Mouse (Mus musculus) embryo, embryonic 10.5 days (tissue): ENCODE measurements around the gene Itpkb.

Experiments
- DNase-seq: peaks from one replicate; pipeline ENCODE4 v3.0.0-alpha.2; 2015; ENCODE audit warnings: low spot score

Itpkb gene

DNA sequence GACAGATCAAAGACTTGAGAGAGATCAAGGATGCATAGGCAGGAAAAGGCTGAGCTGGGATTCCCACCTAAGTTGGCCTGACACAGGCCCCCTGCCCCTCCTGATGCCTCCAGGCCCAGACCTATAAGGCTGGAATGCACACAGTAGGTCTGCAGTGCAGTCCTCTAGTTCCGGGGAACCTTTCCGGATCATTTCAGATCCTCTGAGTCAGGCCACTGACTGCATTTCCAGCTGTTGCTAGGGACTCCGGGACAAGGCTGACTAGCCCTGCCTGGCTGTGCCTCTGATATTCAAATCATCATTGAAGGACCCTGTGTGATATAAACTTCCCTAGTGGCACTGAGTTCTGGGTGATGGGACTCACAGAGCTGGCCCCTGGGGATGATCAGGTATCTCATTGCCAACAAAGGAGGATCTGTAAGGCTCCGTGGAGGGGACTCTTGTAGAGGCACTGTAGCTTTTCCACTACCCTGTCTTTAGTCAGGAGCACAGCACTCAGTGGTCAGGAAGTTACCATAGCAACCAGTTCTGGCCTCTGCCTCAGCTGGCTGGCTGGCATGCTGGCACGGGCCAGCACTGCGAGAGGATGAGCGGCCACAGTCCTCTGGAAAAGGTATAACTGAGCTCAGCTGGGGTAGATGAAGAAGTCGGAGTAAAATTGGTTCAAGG lies 90.3 kb downstream of the Itpkb start:
- DNase-seq = peak; percentile 53

DNA sequence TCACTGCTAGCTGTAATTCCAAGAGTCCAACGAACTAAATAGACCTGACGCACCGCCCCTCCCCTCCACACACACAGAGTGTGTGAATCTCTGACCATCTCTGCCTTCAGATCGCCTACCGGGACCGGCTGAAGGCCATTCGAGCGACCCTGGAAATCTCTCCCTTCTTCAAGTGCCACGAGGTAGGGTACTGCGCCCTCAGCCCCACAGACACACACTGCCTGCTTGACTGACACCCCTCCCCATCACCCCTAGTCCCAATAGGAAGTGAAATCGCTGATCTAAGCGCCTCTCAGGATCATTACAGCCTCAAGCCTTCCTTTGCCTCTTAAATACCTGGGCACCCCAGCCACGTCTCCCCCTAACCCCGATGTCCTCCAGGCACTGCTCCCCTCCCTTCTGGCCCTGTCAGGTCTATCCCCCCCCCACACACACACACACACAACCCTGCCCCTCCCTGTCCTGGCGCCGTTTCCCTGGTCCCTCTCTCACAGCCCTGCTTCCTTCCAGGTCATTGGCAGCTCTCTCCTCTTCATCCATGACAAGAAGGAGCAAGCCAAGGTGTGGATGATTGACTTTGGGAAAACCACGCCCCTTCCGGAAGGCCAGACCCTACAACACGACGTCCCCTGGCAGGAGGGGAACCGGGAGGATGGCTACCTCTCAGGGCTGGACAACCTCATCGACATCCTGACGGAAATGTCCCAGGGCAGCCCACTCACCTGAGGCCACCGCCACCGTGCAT lies 91.1 kb downstream of the Itpkb start:
- DNase-seq = no peak

DNA sequence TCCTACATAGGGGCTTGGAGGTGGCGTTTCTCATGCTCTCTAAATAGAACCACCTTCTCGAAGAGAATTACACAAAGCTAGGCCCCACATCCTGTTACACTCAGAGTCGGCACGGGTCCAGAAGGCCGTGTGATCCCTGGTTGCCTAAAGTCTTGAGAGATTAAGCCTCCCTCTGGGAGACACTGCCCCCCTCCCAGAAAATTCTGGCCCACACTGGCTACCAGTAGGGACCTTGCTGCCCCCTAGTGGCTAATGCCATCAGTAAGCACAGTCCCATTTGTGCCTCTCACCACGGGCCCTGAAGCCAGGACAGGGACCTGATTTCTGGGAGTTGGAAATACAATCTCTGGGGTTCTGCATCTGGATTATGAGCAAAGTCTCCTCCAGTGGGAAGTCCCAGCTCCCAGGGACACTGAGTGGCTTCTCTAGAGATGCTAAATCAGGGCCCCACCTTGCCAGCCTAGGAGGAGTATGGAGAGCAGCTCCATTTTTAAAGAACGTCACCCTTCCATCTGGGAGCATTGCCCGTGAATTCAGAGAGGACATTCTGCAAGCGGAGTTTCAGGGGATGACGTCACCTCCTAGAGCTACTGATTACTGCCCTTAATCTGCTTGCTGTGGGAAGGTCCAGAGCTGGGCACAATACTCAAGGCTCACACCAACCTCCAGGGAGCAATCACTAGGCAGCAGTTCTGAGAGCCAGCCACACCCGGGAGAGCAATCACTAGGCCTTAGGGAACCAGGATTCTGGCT lies 92.0 kb downstream of the Itpkb start:
- peak; percentile 85 for DNase-seq

DNA sequence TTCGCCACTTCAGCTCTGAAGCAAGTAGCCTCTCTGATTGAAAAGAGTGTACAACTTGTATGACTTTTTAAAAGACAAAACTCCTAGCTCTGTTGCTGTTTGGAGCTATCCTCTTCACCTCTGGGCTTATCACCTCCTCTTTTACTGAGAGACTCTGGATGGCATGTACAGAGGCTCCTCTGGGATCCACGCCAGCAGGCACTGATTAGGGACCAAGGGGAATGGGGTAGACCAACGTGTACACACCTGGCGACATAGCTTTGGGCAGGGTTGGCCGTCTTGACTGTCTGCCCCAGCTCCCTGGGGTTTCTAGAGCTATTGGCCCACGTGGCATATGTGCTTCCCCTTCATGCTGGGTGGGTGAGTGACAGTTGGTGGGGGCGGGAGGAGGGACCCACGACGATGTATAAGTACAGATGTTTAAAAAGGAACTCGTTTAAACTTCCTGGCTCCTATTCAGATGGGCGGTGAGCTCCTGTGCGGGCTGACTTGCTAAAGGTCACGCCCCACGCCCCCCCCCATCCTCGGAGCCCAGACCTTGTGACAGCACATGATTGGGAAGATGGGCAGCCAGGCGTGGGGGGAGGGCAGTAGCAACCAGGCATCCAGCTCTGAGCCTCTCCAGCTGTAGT lies 92.8 kb downstream of the Itpkb start:
- no peak for DNase-seq

DNA sequence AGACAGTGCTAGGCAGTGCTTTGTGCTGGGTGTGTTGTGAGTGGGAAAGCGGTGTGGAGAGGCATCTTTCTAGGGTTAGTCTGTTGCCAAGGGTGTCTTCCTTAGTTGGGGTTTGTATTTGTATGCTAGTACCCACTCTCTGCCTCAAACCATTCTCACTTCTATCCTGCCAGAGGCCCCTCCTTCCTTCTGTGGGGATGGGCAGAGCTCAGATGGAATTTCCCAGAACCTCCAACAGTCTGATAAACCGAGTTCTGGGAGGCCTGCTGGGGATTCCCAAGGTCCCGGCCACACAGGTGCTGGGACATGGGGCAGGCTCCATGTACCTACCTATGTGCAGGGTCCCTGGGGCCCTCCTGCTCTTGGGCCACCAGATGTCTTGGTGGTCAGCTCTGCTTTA lies 93.6 kb downstream of the Itpkb start:
- no peak for DNase-seq

DNA sequence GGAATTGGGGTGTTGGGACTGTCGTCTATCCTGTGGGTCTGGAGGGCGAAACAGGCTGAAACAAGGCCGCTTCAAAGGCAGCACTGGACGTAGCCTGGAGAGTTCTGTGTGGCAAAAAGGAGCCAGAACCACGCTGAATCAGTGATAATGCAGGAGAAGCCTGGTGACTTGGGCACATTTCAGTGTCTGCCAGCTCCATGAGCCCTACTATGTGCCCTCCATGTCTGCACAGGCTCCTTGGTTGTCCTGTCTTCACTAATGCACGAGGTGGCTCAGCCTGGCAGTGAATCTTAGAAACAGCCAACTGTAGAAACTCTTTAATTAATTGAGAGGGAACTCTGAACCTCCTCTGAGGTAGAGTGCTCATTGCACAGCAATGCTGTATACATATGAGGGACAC lies 96.1 kb downstream of the Itpkb start:
- DNase-seq = no peak

DNA sequence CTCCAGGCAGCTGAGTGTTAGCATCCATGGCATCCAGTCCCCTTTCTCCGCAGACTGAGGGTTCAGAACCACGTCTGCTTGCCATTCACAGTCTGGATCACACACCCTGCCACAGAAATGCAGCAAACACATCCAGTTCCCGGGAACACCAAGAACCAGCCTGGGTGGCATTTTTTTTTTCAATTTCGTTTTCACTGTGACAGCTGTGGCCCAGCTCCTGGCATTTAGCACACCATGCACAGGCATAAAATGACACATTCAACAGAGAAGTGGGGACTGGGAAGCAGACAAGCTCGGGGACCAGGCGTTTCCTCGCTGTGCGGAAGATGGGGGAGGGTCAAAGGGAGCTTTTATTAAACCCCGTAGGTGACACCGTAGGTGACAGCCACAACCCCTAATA lies 97.4 kb downstream of the Itpkb start:
- DNase-seq = no peak

DNA sequence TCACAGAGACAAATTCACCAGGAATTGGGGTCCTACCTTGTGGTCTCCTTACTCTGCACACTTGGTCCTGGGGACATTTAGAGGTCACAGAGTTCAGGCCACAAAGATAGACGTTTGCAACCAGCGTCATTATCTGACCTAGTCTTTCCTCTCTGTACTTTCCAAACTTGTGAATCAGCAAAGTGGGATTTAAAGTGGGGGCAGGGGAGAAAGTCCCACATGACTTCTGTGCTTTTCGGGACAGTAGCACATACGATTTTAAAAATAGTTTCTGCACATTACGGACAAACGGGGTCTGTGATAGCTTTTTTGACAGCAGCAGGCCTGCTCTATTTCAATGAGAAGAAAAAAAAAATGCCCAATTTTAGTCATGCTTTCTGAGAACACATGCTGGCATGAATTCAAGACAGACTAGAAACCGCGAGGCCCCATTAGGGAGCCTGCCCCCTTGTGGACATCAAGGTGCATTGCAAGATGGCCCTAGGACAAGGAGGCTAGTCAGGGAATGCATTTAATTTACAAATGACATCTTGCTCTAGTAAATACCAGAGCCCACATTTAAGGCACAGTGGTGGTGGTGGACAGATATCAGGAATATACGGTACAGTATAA lies 97.9 kb downstream of the Itpkb start:
- peak; percentile 86 for DNase-seq

DNA sequence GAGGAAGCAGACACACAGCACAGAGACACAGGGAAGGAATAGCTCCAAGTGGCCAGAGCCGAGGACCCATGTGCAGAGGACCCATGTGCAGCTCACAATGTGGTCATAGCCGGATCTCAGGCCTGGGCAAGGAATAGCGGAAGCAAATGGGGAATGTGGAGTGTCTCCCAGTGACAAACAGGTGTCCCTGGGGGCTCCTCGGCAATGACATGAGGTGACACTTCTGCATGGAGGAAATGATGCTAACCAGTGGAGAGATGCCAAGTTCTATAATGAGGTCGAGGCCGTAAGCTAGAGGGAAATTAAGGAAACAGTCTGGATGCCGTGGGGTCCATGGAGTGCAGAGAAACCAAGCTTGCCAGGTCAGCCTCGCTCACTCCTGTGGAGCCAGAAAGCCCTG lies 98.6 kb downstream of the Itpkb start:
- DNase-seq = no peak

DNA sequence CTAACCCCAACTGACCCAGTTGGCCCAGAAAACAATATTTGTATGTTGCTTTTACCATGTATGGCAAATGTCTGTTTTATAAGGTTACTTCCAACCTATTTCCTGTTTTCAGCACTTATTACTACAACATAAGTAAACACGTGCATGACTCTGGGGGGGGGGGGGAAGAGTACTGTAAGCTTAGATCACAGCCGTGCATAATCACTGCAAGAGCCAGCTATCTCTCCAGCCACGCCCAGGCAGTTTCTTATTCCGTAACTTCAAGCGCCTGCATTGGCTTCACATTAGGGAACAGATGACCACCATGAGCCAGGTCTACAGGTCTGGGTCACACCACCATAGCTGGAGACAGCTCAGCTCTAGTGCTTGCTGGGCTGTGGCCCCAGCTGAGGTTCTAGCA lies 99.5 kb downstream of the Itpkb start:
- no peak for DNase-seq

DNA sequence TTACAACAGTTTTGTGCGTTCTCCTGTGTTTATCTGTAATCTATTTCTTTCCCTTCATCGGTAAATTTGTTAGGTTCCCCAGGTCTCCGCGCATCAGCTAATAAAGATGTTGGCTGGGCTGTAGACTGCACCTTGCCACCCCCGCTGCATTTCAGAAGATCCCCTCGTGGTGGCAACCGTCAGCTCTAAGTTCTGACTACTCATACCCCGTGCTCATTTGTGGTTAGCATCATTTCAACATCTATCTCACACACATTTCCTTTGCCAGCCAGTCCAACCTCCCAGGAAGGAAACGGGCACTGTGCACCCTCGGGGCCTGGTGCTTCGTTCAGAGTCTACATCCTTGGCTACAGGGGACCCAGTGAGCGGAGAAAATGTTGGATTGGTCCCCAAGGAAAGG lies 101.5 kb downstream of the Itpkb start:
- peak; percentile 15 for DNase-seq

DNA sequence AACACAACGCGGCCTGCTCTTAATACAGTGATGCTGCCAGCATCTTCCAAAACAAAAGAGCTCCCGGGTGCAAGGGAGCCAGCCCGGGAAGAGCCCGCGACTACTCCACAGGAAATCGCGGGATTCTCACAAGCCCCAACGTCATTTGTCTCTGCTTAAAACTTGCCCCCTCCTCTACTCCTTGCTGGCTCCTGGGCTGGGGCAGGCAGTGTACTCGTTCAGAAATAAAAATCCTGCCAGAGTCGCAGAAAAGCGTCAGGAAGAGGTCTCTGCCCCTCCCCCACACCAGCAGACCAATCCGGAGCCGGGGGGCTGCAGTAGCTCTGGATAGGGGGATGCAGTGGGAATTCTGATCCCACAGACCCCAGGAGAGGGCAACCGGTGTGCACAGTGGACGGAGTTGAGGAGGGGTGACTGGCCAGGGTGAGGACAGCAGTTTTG lies 102.8 kb downstream of the Itpkb start:
- peak; percentile 80 for DNase-seq

DNA sequence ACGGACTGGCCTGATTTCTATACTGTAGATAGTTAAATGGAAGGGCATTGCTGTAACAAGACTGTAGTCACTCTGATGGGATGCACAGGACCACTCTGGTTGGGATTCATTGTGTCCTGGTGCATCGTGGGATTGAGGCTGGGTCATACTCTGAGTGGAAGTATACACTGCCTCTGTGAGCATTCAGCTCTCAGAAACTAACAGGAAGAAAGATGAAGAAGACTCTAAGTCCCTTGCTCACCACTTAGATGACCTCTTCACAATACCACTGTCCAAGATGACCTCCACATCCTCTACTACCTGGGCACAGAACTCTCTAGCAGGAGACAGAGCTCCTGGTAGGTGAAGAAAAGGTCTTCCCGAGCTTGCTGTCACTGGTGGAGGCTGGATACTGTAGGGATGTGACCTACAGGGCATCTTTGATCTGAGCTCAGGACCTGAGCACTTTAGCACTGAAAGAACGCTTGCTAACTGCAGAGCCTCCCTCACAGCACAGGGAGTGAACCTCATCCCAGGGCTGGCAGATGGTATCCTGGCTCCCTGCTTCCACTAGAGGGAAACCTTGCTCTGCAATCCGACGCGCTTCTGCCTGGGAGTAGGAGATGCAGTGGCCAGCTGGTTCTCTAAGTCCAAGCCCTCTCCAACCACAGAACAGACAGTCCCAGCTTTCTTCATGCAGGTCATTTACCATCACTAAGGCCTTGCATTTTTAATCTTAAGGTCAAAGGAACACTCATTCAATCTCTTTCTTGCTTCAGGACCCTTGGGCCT lies 103.7 kb downstream of the Itpkb start:
- DNase-seq = peak; percentile 93

DNA sequence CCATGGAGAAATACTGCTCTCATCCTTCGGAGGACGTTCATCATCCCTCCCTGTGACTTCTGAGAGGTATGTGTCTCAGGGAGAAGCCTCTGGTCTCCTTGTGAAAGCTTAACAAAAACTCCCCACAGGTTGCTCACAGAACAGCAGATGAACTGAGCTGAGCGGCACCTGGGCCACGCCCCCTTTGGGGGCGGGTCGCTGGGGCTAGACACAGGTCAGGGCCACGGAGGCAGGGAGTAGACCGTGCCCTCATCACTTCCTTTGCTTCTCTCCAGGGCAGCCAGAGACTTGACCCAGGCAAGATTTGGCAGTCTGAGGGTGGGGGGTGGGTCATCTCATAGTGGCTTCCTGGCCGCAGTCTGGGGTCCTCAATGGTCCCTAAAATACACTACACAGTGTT lies 104.6 kb downstream of the Itpkb start:
- DNase-seq = peak; percentile 28

DNA sequence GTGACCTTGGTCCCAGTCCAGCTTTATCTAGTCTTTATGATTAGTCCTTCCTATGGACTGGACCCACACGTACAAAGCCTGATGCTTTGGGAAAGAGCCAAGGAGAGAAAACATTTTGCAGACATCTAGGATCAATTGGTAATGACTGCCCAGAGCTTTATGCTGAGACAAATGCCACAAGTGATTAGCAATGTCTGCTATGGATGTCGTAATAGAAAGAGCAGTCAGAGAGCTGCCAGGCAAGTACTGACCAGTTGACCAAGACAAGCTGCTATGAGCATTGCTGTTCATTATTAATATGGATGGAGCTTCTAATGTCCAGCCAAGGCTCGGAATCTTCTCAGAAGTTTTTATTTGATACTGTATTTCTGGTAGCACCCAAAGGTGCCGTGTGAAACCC lies 109.2 kb downstream of the Itpkb start:
- no peak for DNase-seq

DNA sequence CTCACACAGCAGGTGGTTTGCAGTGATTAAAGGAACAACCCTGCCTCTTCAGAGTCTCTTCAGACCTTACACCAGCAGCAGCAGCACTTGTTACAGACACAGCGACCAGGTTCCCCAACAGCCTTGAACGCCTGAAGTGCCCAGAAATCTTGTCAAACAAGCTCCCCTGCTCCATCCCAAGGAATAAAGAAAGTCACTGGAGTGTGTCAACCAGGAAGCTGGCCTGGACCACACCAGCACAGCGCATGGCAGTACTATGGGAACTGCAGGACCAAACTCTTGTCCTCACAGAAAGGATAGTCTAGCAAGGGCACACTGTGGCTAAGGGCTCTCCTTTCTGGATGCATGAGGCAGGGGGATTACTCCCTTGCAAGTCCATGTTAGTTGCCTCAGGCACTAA lies 114.1 kb downstream of the Itpkb start:
- DNase-seq = no peak

DNA sequence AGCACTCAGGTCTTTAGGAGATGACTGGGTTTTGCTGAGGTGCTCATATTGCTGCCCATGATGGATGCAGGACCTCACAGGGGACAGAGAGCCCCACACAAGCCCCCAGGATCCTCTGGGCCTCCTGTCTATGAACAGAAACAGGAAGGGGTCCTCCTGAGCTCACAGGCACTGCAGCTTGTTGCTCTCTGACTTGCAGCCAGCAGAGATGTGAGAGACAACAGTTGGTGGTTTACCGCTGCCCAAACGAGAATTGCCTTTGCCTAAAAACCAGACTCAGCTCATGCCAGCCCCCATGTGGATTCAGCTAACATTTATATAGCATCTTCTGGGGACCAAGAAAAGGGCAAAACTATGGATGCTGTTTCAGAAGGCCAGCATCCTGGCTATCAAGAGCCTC lies 119.4 kb downstream of the Itpkb start:
- no peak for DNase-seq

DNA sequence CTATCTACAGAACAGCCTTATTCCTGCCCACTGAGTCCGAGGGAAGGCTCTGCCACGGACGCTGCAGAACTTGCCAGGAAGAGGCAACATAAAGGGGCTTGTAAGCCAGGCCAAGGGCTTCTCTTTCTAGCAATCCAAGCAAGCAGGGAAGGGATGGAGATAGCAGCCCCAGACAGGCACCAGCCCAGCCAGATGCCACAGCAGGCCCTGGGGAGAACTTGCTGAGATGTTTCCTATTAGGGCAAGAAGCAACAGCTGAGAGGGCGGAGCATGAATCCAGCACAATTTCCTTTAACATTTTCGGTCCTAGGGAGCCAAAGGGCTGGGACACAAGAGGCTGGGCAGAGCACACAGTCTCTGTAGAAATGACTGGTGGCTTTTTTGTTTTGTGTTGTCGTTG lies 128.0 kb downstream of the Itpkb start:
- peak; percentile 39 for DNase-seq

DNA sequence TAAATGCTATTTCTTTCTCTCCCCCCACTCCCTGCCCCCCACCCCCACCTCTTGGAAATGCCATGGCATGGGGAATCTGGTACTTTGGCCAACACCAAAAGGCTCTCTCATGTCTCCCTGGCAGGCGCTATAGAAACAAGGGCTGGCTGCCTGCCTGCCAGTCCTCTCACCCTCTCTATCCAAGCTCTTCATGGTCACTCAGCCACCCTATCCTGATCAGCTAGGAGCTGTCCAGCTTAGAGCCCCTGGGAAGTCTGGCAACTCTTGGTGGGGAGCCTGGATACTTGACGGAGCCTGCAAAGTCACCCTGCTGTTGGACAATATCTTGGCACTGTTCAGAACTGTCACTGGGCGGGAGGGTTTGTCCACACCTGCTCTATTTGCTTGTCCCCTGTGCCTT lies 128.4 kb downstream of the Itpkb start:
- DNase-seq = no peak

DNA sequence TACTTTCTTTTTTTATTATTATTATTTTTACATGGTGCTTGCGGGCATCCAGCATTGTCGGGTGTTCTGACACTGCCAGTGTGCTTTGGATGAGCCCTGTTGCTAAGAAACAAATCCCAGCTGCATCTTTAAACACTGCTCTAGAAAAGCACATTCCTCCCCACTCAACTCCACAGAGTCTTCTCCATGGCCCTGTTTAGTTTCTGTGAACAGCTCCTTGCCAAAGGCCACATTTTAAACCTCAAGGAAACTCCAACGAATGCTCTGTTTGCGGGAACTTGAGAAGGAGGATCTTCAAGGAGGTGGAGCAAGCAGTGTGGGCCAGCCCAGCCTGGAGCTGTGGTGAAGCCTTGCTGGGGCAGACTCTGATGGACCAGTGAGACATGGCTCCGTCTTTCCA lies 130.4 kb downstream of the Itpkb start:
- DNase-seq = no peak

DNA sequence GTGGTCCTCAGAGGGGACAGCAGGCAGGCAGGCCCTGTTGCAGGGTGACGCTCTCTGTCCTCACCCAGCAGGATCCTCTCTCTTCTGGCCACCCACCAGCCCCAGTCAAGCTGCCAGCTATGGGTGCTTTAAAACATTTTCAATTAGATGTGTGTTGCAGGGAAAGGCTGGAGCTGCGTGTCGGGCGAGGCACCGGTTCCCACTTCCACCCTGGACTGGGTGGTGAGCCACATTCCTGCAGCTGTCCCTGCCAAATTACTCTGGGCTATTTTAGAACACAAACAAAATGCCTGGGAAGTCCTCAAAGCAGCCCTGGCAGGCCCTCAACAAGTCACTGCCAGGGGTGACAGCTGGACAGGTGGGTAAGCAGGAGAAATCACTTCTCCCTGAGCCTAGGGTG lies 132.1 kb downstream of the Itpkb start:
- DNase-seq = no peak
